Comparison of ENCODE assay signal across 1 mouse cellular context in genomic region chr9:14380386-14381285, GRCm38 (mm10).
TF ChIP-seq lines count a peak whose summit lies in the region.

No protein-coding gene starts in this region.

TF ChIP-seq in CH12.LX, 34 proteins besides CTCF, POLR2A, EP300 and RAD21 (continued from another document):
- TF ChIP-seq NRF1 (IDR thresholded peaks at IDR 0.05; ENCODE audit: low read depth, low read length), result peak; percentile 58
